Mouse (Mus musculus) frontal cortex, postnatal 36 days (tissue): ENCODE measurements at regions not wholly inside any gene's neighbourhood (a gene's known extent, or its start where the extent isn't known, plus 50 kb on each side); places are given as distances from the start of the nearest gene placed in this dataset.

Source experiments
- DNase-seq, 2 experiments: peaks; one replicate each; pipeline ENCODE4 v3.0.0; 2022; ENCODE audit warnings: low spot score in 2 of 2

DNA sequence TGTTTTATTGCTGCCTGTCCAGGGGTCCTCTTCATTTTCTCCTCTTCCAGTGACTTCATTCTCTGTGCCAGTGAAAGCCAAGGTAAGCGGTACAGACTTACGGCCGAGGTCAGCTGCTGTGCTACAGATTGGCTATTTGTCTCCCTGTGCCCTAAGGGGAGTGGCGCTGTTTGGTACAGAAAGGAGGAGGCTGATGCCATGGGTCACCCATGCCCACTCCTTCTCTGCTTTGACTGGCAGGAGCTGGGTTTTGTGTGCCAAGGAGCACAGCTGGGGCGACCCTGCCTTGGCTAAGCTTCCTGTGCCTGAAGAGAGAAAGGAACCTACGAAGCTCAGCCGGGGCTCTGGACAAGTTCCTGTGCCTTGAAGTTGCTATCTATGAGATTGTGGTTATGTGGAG is 70.0 kb upstream of the Fggy start:
- no peak for DNase-seq

GRCm38 (mm10) chr4:95487969-95488368 is 69.3 kb upstream of the Fggy start:
- no peak for DNase-seq

GRCm38 (mm10) chr4:95489059-95489458 is 68.2 kb upstream of the Fggy start:
- no peak for DNase-seq

DNA sequence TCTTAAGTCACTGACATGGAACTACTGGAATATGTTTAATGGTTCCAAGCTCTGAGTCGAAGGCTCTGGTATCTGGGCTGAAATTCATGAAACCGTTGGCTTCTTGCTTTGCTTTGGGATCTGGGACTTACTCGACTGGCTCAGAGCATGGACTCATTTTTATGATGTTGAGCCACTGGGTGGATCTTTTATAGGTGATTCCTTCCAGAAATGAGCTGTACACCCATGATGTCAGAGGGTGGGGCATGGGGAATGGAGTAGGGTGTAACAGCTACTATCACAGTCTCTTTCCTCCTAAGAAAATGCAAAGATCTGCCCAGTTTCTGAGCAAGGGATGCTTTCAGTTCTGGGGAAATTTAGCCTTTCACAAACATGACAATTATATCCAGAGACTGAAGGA is 57.0 kb upstream of the Fggy start:
- DNase-seq: no peak

DNA sequence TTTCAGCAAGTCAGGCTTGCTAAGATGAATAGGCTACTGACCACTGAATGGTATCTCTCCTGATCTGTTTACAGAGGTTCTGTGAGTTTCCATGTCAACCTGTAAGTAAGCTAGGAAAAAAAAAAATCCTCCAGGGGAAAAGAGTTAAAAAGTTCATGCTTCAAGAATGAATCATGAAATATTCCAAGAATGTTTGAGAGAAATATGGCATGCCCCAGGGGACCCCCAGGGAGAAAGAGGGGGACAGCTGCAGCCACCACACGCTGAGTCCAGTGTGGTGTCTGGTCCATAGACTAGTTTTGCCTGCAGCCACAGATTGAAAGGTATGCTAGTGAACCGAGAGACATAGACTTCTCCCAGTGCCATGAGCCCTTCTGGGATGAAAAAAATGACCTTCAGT is 56.1 kb upstream of the Fggy start:
- DNase-seq: no peak

- DNase-seq: no peak
Measured at GRCm38 (mm10) chr4:95507141-95507945, 50.0 kb upstream of the Fggy start.
